Mouse (Mus musculus) cerebellum, postnatal 4 days (tissue): ENCODE measurements around the gene Cep57.

Source experiments
- DNase-seq, 2 experiments: peaks; one replicate each; pipeline ENCODE4 v3.0.0; 2022; ENCODE audit warnings: low spot score in 2 of 2, mixed read lengths in 1 of 2

Cep57 gene

GRCm38 (mm10) chr9:13826832-13827405 is at the start of gene Cep57:
Gene Cep57 (minus strand): TSS chr9:13827107.
- peak; percentile 77 to 92 for DNase-seq

- DNase-seq: no peak
Observed at GRCm38 (mm10) chr9:13875340-13875739, 48.4 kb upstream of the Cep57 start.

- DNase-seq: no peak
Observed at GRCm38 (mm10) chr9:13874359-13874758, 47.5 kb upstream of the Cep57 start.

- no peak for DNase-seq
Observed at GRCm38 (mm10) chr9:13871631-13872030, 44.7 kb upstream of the Cep57 start.

GRCm38 (mm10) chr9:13867646-13868045 is 40.7 kb upstream of the Cep57 start:
- DNase-seq: no peak

- DNase-seq: no peak
Observed at GRCm38 (mm10) chr9:13856777-13857176, 29.9 kb upstream of the Cep57 start.

GRCm38 (mm10) chr9:13856247-13856646 is 29.3 kb upstream of the Cep57 start:
- no peak for DNase-seq

GRCm38 (mm10) chr9:13853876-13854275 is 27.0 kb upstream of the Cep57 start:
- DNase-seq: no peak

- peak in 1 of 2 experiments; percentile 19 for DNase-seq
Observed at GRCm38 (mm10) chr9:13848481-13849480, 21.9 kb upstream of the Cep57 start.

GRCm38 (mm10) chr9:13847591-13847990 is 20.7 kb upstream of the Cep57 start:
- DNase-seq: no peak

- DNase-seq: no peak
Observed at GRCm38 (mm10) chr9:13836726-13837125, 9.8 kb upstream of the Cep57 start.

- no peak for DNase-seq
Observed at GRCm38 (mm10) chr9:13835256-13835655, 8.3 kb upstream of the Cep57 start.

GRCm38 (mm10) chr9:13828087-13828441 is 1.2 kb upstream of the Cep57 start:
- DNase-seq: no peak

- DNase-seq: peak; percentile 93 to 98
Observed at GRCm38 (mm10) chr9:13827406-13828086, 639 bp upstream of the Cep57 start, which contains the start of gene Fam76b. Gene Fam76b (plus strand): TSS chr9:13827716.

- no peak for DNase-seq
Observed at GRCm38 (mm10) chr9:13826391-13826805, 509 bp downstream of the Cep57 start.

- DNase-seq: no peak
Observed at GRCm38 (mm10) chr9:13825896-13826295, 1.0 kb downstream of the Cep57 start.

GRCm38 (mm10) chr9:13820774-13821173 is 6.1 kb downstream of the Cep57 start:
- DNase-seq: no peak

GRCm38 (mm10) chr9:13818369-13818768 is 8.5 kb downstream of the Cep57 start:
- DNase-seq: no peak

- DNase-seq: no peak
Observed at GRCm38 (mm10) chr9:13809937-13810336, 17.0 kb downstream of the Cep57 start.

- no peak for DNase-seq
Observed at GRCm38 (mm10) chr9:13807657-13808056, 19.2 kb downstream of the Cep57 start.

GRCm38 (mm10) chr9:13806854-13807253 is 20.1 kb downstream of the Cep57 start:
- DNase-seq: no peak

GRCm38 (mm10) chr9:13804480-13804879 is 22.4 kb downstream of the Cep57 start:
- DNase-seq: no peak
